9 mouse cellular contexts compared by ENCODE assay signal in the genomic region with DNA sequence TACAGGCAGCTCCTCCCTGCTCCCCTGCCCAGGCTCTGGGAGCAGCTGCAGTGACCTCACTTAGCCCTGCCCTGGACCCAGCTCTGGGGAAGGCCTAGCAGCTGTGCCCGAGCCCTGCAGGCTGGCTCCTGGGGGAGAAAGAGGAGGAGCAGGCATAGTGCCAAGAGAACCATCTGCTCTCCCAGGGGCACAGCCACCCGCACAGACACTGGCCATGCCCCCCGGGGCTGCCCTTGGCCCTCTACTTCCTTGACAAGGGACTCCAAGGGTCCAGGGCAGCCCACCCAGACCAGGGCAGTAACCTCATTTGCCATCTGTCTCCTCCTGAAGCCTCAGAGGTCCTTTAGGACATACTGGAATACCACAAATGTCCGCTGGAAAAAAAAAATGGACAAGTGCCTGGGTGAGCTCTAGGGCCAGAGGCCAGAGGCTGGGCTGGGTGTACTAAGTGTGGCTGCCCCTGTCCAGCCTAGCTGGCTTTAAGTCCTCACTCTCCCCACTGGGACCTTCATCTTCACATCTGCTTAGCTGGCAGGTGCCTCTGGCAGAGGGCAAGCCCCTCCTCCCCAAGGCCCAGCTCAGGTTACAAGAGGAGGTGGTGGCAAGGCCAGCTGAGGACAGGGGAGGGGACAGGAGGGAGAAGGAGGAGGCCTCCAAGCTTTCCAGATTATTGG. TPM values are rescaled to one million over a fixed set of nuclear protein-coding genes. Genes with fewer than 3 reads are reported as not detected.
DNase-seq lines count a peak whose midpoint lies in the region; ATAC-seq lines count a peak whose summit lies in the region.
"Had no signal": no experiment of that assay in that cellular context is flagged by ENCODE, and none has a peak within 500 bp of the region (broad histone marks: within the 10 kb centered on the region; RNA-seq: fewer than 3 reads in every experiment).

No protein-coding gene starts in this region.

- H3K27ac ChIP-seq in heart, embryonic 13.5 days (replicated peaks), result no peak overlapping the region
- H3K27ac ChIP-seq in neural tube, embryonic 14.5 days (ENCODE audit: low read depth, low read length), result no peak overlapping the region
- H3K27ac ChIP-seq in liver, embryonic 12.5 days, result no peak overlapping the region
- H3K27ac ChIP-seq: liver, embryonic 15.5 days had no signal

- H3K4me1 ChIP-seq in heart, embryonic 13.5 days, result peaks cover 18% of the 10 kb centered on the region
- H3K4me1 ChIP-seq in neural tube, embryonic 14.5 days (ENCODE audit: control insufficient read depth, insufficient read depth, low read length), result peaks cover 24% of the 10 kb centered on the region
- H3K4me1 ChIP-seq in liver, embryonic 12.5 days, result 0 out of 2 replicates have a peak, but pooled peaks cover under 1% of the 10 kb centered on the region

- no peaks in the 10 kb centered on the region for H3K9me3 ChIP-seq in heart, embryonic 13.5 days
- no peaks in the 10 kb centered on the region for H3K9me3 ChIP-seq in neural tube, embryonic 14.5 days (ENCODE audit: control insufficient read depth, low read length)
- no peaks in the 10 kb centered on the region for H3K9me3 ChIP-seq in liver, embryonic 12.5 days (replicated peaks)
- H3K9me3 ChIP-seq: liver, embryonic 15.5 days had no signal

- H3K36me3 ChIP-seq in heart, embryonic 13.5 days, result no peaks in the 10 kb centered on the region
- H3K36me3 ChIP-seq in neural tube, embryonic 14.5 days (ENCODE audit: control insufficient read depth, insufficient read depth, low read length), result no peaks in the 10 kb centered on the region
- H3K36me3 ChIP-seq in liver, embryonic 12.5 days, result no peaks in the 10 kb centered on the region
- H3K36me3 ChIP-seq: liver, embryonic 15.5 days had no signal

- DNase-seq in adrenal gland, postnatal 10 days, result peak; percentile 79
- DNase-seq in adrenal gland, postnatal 4 days (ENCODE audit: low spot score in 2 of 2), result no peak
- peak; percentile 34 to 56 for DNase-seq in adrenal gland, postnatal 36 days
- DNase-seq in kidney, postnatal 25 days, result peak; percentile 43 to 86
- DNase-seq in liver, result no peak

- WGBS in heart, embryonic 13.5 days, result 37% methylated on average over 4 of the region's 4 CpGs
- WGBS in neural tube, embryonic 14.5 days, result 17% methylated on average over 4 of the region's 4 CpGs
- 46% methylated on average over 4 of the region's 4 CpGs for WGBS in liver, embryonic 12.5 days (ENCODE audit: insufficient replicate concordance)

- no peak overlapping the region for H3K4me2 ChIP-seq in heart, embryonic 13.5 days
- no peak overlapping the region for H3K4me2 ChIP-seq in neural tube, embryonic 14.5 days (ENCODE audit: low read depth, low read length)
- H3K4me2 ChIP-seq in liver, embryonic 12.5 days, result no peak overlapping the region
- H3K4me2 ChIP-seq: liver, embryonic 15.5 days had no signal

- no peak overlapping the region for H3K4me3 ChIP-seq in heart, embryonic 13.5 days
- no peak overlapping the region for H3K4me3 ChIP-seq in neural tube, embryonic 14.5 days (ENCODE audit: low read depth, low read length)
- H3K4me3 ChIP-seq in liver, embryonic 12.5 days, result no peak overlapping the region
- H3K4me3 ChIP-seq: liver, embryonic 15.5 days had no signal

- H3K9ac ChIP-seq in heart, embryonic 13.5 days, result peak overlapping the region; percentile 15; the same call in 1 of the 2 replicates
- no peak overlapping the region for H3K9ac ChIP-seq in neural tube, embryonic 14.5 days (replicated peaks; ENCODE audit: low read depth, low read length)
- no peak overlapping the region for H3K9ac ChIP-seq in liver, embryonic 12.5 days
- H3K9ac ChIP-seq: liver, embryonic 15.5 days had no signal

- no peak; the same call in 1 of the 2 replicates for ATAC-seq in heart, embryonic 13.5 days (ENCODE audit: extremely low read depth, insufficient number of reproducible peaks, low FRiP score, low TSS enrichment)
- 0 out of 2 replicates have a peak, but pooled peaks have one; percentile 38 for ATAC-seq in neural tube, embryonic 14.5 days (ENCODE audit: low read depth)
- ATAC-seq in liver, embryonic 12.5 days, result no peak

- H3K27me3 ChIP-seq in heart, embryonic 13.5 days (replicated peaks), result peaks cover 81% of the 10 kb centered on the region
- no peaks in the 10 kb centered on the region; the same call in 1 of the 2 replicates for H3K27me3 ChIP-seq in neural tube, embryonic 14.5 days (ENCODE audit: control insufficient read depth, insufficient read depth, low read length)
- H3K27me3 ChIP-seq in liver, embryonic 12.5 days (replicated peaks), result peaks cover 92% of the 10 kb centered on the region

RNA-seq across cellular contexts. Expression of a gene that starts 9.8 kb away (rescaled TPM):
- total RNA-seq in adrenal gland, postnatal 10 days (2021), result 1 to 10 TPM; 1.4 to 3.7 TPM
- 1 to 10 TPM; 4.4 to 4.5 TPM for total RNA-seq in adrenal gland, postnatal 4 days (2021)
- 1 to 10 TPM in 1 of 2 experiments, under 1 TPM in 1; 0.76 to 1.2 TPM for total RNA-seq in adrenal gland, postnatal 36 days (2021)
- 0.10 TPM in 1 of 2 replicates, not detected in the other for polyA plus RNA-seq in heart, embryonic 13.5 days (2015; fragmentation: Nextera tagmentation; extraction: Ambion mirVana)
- 0.85 and 1.1 TPM in 2 replicates for polyA plus RNA-seq in neural tube, embryonic 14.5 days (2014; fragmentation: Nextera tagmentation; extraction: Ambion mirVana)
- polyA plus RNA-seq in liver, embryonic 12.5 days (2016; fragmentation: Nextera tagmentation; extraction: Ambion mirVana), result not detected in 2 replicates
- polyA plus RNA-seq: liver, embryonic 15.5 days had no signal

Comparison
In these comparisons a context has a peak if more than half of its experiments do, and no peak if none do; other contexts are left out.
1. DNase-seq: peak in adrenal gland, postnatal 10 days (single experiment), adrenal gland, postnatal 36 days (2 of 2) and kidney, postnatal 25 days (2 of 2); none in adrenal gland, postnatal 4 days (0 of 2) and liver (single experiment).